Mouse (Mus musculus) heart, embryonic 13.5 days (tissue): ENCODE measurements around the gene Col23a1. TPM values are rescaled to one million over a fixed set of nuclear protein-coding genes. Genes with fewer than 3 reads are reported as not detected.
A peak's percentile ranks its signal among the peaks of the same experiment; 100 is the strongest.

Source experiments
- ATAC-seq: fragments of 200-750 bp; cut with Nextera tagmentation; 2 replicates; pipeline ENCODE4 v1.8.0; 2017; ENCODE audit warnings: moderate TSS enrichment; ENCODE audit not compliant: insufficient number of reproducible peaks, low FRiP score, low TSS enrichment; ENCODE audit errors: extremely low read depth
- H3K27ac ChIP-seq: fragments of 300-500 bp; sonication (generic); replicated peaks from 2 replicates; pipeline ENCODE4 v1.5.1; 2015; ENCODE audit warnings: moderate library complexity, mild to moderate bottlenecking, inconsistent platforms
- H3K27me3 ChIP-seq: fragments of 300-500 bp; sonication (generic); replicated peaks from 2 replicates; pipeline ENCODE4 v1.6.1; 2015; ENCODE audit warnings: mild to moderate bottlenecking, inconsistent platforms
- H3K36me3 ChIP-seq: fragments of 300-500 bp; sonication (generic); 2 replicates; pipeline ENCODE4 v1.6.1; 2015; ENCODE audit warnings: mild to moderate bottlenecking, inconsistent platforms
- H3K4me1 ChIP-seq: fragments of 300-500 bp; sonication (generic); 2 replicates; pipeline ENCODE4 v1.6.1; 2015; ENCODE audit warnings: inconsistent platforms
- H3K4me2 ChIP-seq: fragments of 300-500 bp; sonication (generic); 2 replicates; pipeline ENCODE4 v1.6.1; 2015; ENCODE audit warnings: inconsistent platforms, mild to moderate bottlenecking, moderate library complexity
- H3K4me3 ChIP-seq: fragments of 300-500 bp; sonication (generic); 2 replicates; pipeline ENCODE4 v1.5.1; 2015; ENCODE audit warnings: moderate library complexity, mild to moderate bottlenecking, inconsistent platforms
- H3K9ac ChIP-seq: fragments of 300-500 bp; sonication (generic); 2 replicates; pipeline ENCODE4 v1.6.1; 2015; ENCODE audit warnings: inconsistent platforms, mild to moderate bottlenecking, moderate library complexity
- H3K9me3 ChIP-seq: fragments of 300-500 bp; sonication (generic); 2 replicates; pipeline ENCODE4 v1.6.1; 2016; ENCODE audit warnings: inconsistent platforms
- WGBS: fragments of 180-500 bp; shearing (Covaris S2); methylation state at CpG from one replicate; pipeline ENCODE4 v1.1.7; 2015; ENCODE audit warnings: mixed read lengths; 5-methylcytosine and 5-hydroxymethylcytosine counted together
- polyA plus RNA-seq: library from polyadenylated mRNA; unstranded; fragments of >200 nt; fragmentation: Nextera tagmentation; extraction: Ambion mirVana; gene quantifications from 2 replicates; pipeline ENCODE4 v1.2.1, GENCODE M21; 2015

The Col23a1 gene
- polyA plus RNA-seq, 1 experiment from 2014 or later: 9.9 TPM

- Histone ChIP-seq H3K4me1 (peaks cover 13% of the 10 kb centered on the region), H3K36me3 (peaks cover 99% of the 10 kb centered on the region), H3K4me2 (no peak overlapping the region), H3K27ac (no peak overlapping the region), H3K27me3 (no peaks in the 10 kb centered on the region), H3K4me3 (no peak overlapping the region), H3K9me3 (no peaks in the 10 kb centered on the region), H3K9ac (no peak overlapping the region)
- ATAC-seq: no peak
- 85% methylated on average over 7 of the region's 7 CpGs for WGBS
Measured at GRCm38 (mm10) chr11:51591915-51592314, 302.2 kb downstream of the Col23a1 start.

- Histone ChIP-seq H3K27ac (no peak overlapping the region), H3K4me2 (no peak overlapping the region), H3K4me1 (peaks cover 11% of the 10 kb centered on the region), H3K9me3 (no peaks in the 10 kb centered on the region), H3K4me3 (no peak overlapping the region), H3K9ac (no peak overlapping the region), H3K27me3 (no peaks in the 10 kb centered on the region), H3K36me3 (peaks cover 99% of the 10 kb centered on the region)
- 95% methylated on average over 4 of the region's 4 CpGs for WGBS
- no peak for ATAC-seq
Measured at GRCm38 (mm10) chr11:51593368-51593767, 303.6 kb downstream of the Col23a1 start.

- WGBS: 93% methylated on average over 6 of the region's 6 CpGs
- H3K27ac ChIP-seq: no peak overlapping the region
- H3K4me2 ChIP-seq: no peak overlapping the region
- no peaks in the 10 kb centered on the region for H3K27me3 ChIP-seq
- H3K9ac ChIP-seq: no peak overlapping the region
- no peaks in the 10 kb centered on the region for H3K9me3 ChIP-seq
- no peak for ATAC-seq
- H3K4me3 ChIP-seq: no peak overlapping the region
- peaks cover 11% of the 10 kb centered on the region for H3K4me1 ChIP-seq
- peaks cover 99% of the 10 kb centered on the region for H3K36me3 ChIP-seq
Measured at GRCm38 (mm10) chr11:51593849-51594248, 304.1 kb downstream of the Col23a1 start.

- Histone ChIP-seq H3K9me3 (no peaks in the 10 kb centered on the region), H3K4me2 (no peak overlapping the region), H3K36me3 (peaks cover 99% of the 10 kb centered on the region), H3K27ac (no peak overlapping the region), H3K4me3 (no peak overlapping the region), H3K27me3 (no peaks in the 10 kb centered on the region), H3K4me1 (peaks cover 11% of the 10 kb centered on the region), H3K9ac (no peak overlapping the region)
- WGBS: 68% methylated on average over 3 of the region's 3 CpGs
- ATAC-seq: no peak
Measured at GRCm38 (mm10) chr11:51594715-51595350, 305.1 kb downstream of the Col23a1 start.

- no peak overlapping the region for H3K4me3 ChIP-seq
- H3K9me3 ChIP-seq: no peaks in the 10 kb centered on the region
- H3K27ac ChIP-seq: no peak overlapping the region
- no peak overlapping the region for H3K4me2 ChIP-seq
- no peak overlapping the region for H3K9ac ChIP-seq
- WGBS: 100% methylated on average over 1 of the region's 1 CpGs
- H3K4me1 ChIP-seq: peaks cover 11% of the 10 kb centered on the region
- H3K27me3 ChIP-seq: no peaks in the 10 kb centered on the region
- H3K36me3 ChIP-seq: peaks cover 100% of the 10 kb centered on the region
- no peak for ATAC-seq
Measured at GRCm38 (mm10) chr11:51595459-51596083, 305.9 kb downstream of the Col23a1 start.

- 62% methylated on average over 2 of the region's 2 CpGs for whole genome bisulfite sequencing
- Histone ChIP-seq H3K4me2 (no peak overlapping the region), H3K27me3 (no peaks in the 10 kb centered on the region), H3K36me3 (peaks cover 100% of the 10 kb centered on the region), H3K4me1 (peaks cover 9% of the 10 kb centered on the region), H3K9me3 (no peaks in the 10 kb centered on the region), H3K4me3 (no peak overlapping the region), H3K9ac (no peak overlapping the region), H3K27ac (no peak overlapping the region)
- ATAC-seq: no peak
Measured at GRCm38 (mm10) chr11:51597553-51597952, 307.8 kb downstream of the Col23a1 start.

- Histone ChIP-seq H3K9me3 (no peaks in the 10 kb centered on the region), H3K4me2 (no peak overlapping the region), H3K36me3 (peaks cover 84% of the 10 kb centered on the region), H3K27me3 (no peaks in the 10 kb centered on the region), H3K4me3 (no peak overlapping the region), H3K27ac (no peak overlapping the region), H3K9ac (peak overlapping the region; percentile 33; the same call in 1 of the 2 replicates), H3K4me1 (peaks cover 42% of the 10 kb centered on the region)
- ATAC-seq: no peak
- WGBS: 82% methylated on average over 3 of the region's 3 CpGs
Measured at GRCm38 (mm10) chr11:51602253-51602652, 312.5 kb downstream of the Col23a1 start.

- Histone ChIP-seq H3K4me3 (peak overlapping the region; percentile 96), H3K4me2 (peak overlapping the region; percentile 98), H3K27me3 (no peaks in the 10 kb centered on the region), H3K27ac (peak overlapping the region; percentile 95), H3K36me3 (peaks cover 48% of the 10 kb centered on the region), H3K4me1 (peaks cover 46% of the 10 kb centered on the region), H3K9me3 (no peaks in the 10 kb centered on the region), H3K9ac (peak overlapping the region; percentile 100)
- under 1% methylated on average over 80 of the region's 81 CpGs for WGBS
- peak; percentile 59 for ATAC-seq
Measured at GRCm38 (mm10) chr11:51605602-51606446, 316.1 kb downstream of the Col23a1 start.

GRCm38 (mm10) chr11:51606447-51607095 lies 316.9 kb downstream of the Col23a1 start, which contains the start of gene Hnrnpab:
Gene Hnrnpab, minus strand, starts transcription at chr11:51606847.
- Histone ChIP-seq H3K9me3 (no peaks in the 10 kb centered on the region), H3K4me2 (peak within 1 kb of the TSS; percentile 98), H3K4me1 (peaks cover 46% of the 10 kb centered on the region), H3K9ac (peak within 1 kb of the TSS; percentile 100), H3K36me3 (peaks cover 41% of the 10 kb centered on the region), H3K27me3 (no peaks in the 10 kb centered on the region), H3K4me3 (peak within 1 kb of the TSS; percentile 96), H3K27ac (peak within 1 kb of the TSS; percentile 95)
- ATAC-seq: peak; percentile 85
- WGBS: under 1% methylated on average over 91 of the region's 91 CpGs

GRCm38 (mm10) chr11:51607096-51607738 lies 317.5 kb downstream of the Col23a1 start:
- peak overlapping the region; percentile 98 for H3K4me2 ChIP-seq
- H3K9me3 ChIP-seq: no peaks in the 10 kb centered on the region
- H3K27me3 ChIP-seq: no peaks in the 10 kb centered on the region
- 10% methylated on average over 15 of the region's 15 CpGs for WGBS
- H3K4me3 ChIP-seq: peak overlapping the region; percentile 96
- H3K27ac ChIP-seq: peak overlapping the region; percentile 82
- peaks cover 40% of the 10 kb centered on the region for H3K4me1 ChIP-seq
- peaks cover 34% of the 10 kb centered on the region for H3K36me3 ChIP-seq
- ATAC-seq: no peak; the same call in 1 of the 2 replicates
- H3K9ac ChIP-seq: peak overlapping the region; percentile 100
